Mouse (Mus musculus) liver, embryonic 16.5 days (tissue): ENCODE data around the gene Rprd1b. TPM values are rescaled to one million over a fixed set of nuclear protein-coding genes. Genes with fewer than 3 reads are reported as not detected.

Experiments used
- ATAC-seq: fragments of 200-750 bp; cut with Nextera tagmentation; 2 replicates; pipeline ENCODE4 v1.8.0; 2017; ENCODE audit warnings: low read depth, mild to moderate bottlenecking, moderate number of reproducible peaks, moderate library complexity
- H3K27ac ChIP-seq: fragments of 300-500 bp; sonication (generic); 2 replicates; pipeline ENCODE4 v1.5.1; 2014; ENCODE audit warnings: mild to moderate bottlenecking, low read length
- H3K27me3 ChIP-seq: fragments of 300-500 bp; sonication (generic); 2 replicates; pipeline ENCODE4 v1.6.1; 2014; ENCODE audit warnings: low read depth, low read length, mixed read lengths; ENCODE audit not compliant: control insufficient read depth, insufficient read depth
- H3K36me3 ChIP-seq: fragments of 300-500 bp; sonication (generic); 2 replicates; pipeline ENCODE4 v1.6.1; 2014; ENCODE audit warnings: mild to moderate bottlenecking; ENCODE audit not compliant: control insufficient read depth, insufficient read depth
- H3K4me1 ChIP-seq: fragments of 300-500 bp; sonication (generic); 2 replicates; pipeline ENCODE4 v1.6.1; 2014; ENCODE audit warnings: low read depth, low read length, mixed read lengths; ENCODE audit not compliant: control insufficient read depth
- H3K4me2 ChIP-seq: fragments of 300-500 bp; sonication (generic); 2 replicates; pipeline ENCODE4 v1.6.1; 2014; ENCODE audit warnings: low read depth, low read length, mixed read lengths
- H3K4me3 ChIP-seq: fragments of 300-500 bp; sonication (generic); 2 replicates; pipeline ENCODE4 v1.5.1; 2014; ENCODE audit warnings: low read depth, mild to moderate bottlenecking, low read length
- H3K9ac ChIP-seq: fragments of 300-500 bp; sonication (generic); 2 replicates; pipeline ENCODE4 v1.6.1; 2014; ENCODE audit warnings: low read depth, low read length
- H3K9me3 ChIP-seq: fragments of 300-500 bp; sonication (generic); replicated peaks from 2 replicates; pipeline ENCODE4 v1.6.1; 2016; ENCODE audit warnings: low read length; ENCODE audit not compliant: control insufficient read depth
- WGBS: fragments of 180-500 bp; shearing (Covaris S2); extraction: QIAGEN DNeasy Blood & Tissue Kit; methylation state at CpG from one replicate; pipeline ENCODE4 v1.1.7; 2014; ENCODE audit not compliant: insufficient replicate concordance; 5-methylcytosine and 5-hydroxymethylcytosine counted together
- polyA plus RNA-seq: library from polyadenylated mRNA; unstranded; fragments of >200 nt; fragmentation: Nextera tagmentation; extraction: Ambion mirVana; gene quantifications from 2 replicates; pipeline ENCODE4 v1.2.1, GENCODE M21; 2015

The Rprd1b gene
- polyA plus RNA-seq, 1 experiment from 2014 or later, result 25.1 TPM

GRCm38 (mm10) chr2:158128461-158129130, 100.3 kb downstream of the Rprd1b start:
- Histone ChIP-seq H3K9me3 (0 out of 2 replicates have a peak, but pooled peaks cover 2% of the 10 kb centered on the region), H3K27me3 (no peaks in the 10 kb centered on the region), H3K4me1 (peaks cover 13% of the 10 kb centered on the region), H3K27ac (no peak overlapping the region), H3K36me3 (peaks cover 92% of the 10 kb centered on the region), H3K9ac (no peak overlapping the region), H3K4me3 (no peak overlapping the region), H3K4me2 (no peak overlapping the region)
- ATAC-seq, result no peak
- WGBS, result 84% methylated on average over 8 of the region's 8 CpGs

- 86% methylated on average over 16 of the region's 16 CpGs for WGBS
- H3K4me3 ChIP-seq, result no peak overlapping the region
- no peak overlapping the region for H3K9ac ChIP-seq
- H3K36me3 ChIP-seq, result peaks cover 92% of the 10 kb centered on the region
- no peak overlapping the region for H3K4me2 ChIP-seq
- no peaks in the 10 kb centered on the region for H3K27me3 ChIP-seq
- H3K9me3 ChIP-seq, result 0 out of 2 replicates have a peak, but pooled peaks cover 2% of the 10 kb centered on the region
- H3K27ac ChIP-seq, result no peak overlapping the region
- no peak for ATAC-seq
- H3K4me1 ChIP-seq, result peaks cover 13% of the 10 kb centered on the region
These were observed 101.2 kb downstream of the Rprd1b start for GRCm38 (mm10) chr2:158129291-158130002.

GRCm38 (mm10) chr2:158130391-158130986, 102.2 kb downstream of the Rprd1b start:
- peaks cover 13% of the 10 kb centered on the region for H3K4me1 ChIP-seq
- no peak overlapping the region for H3K4me2 ChIP-seq
- peak; percentile 67 for ATAC-seq
- H3K27ac ChIP-seq, result peak overlapping the region; percentile 54
- H3K27me3 ChIP-seq, result no peaks in the 10 kb centered on the region
- H3K9ac ChIP-seq, result no peak overlapping the region; the same call in 1 of the 2 replicates
- 0 out of 2 replicates have a peak, but pooled peaks cover 2% of the 10 kb centered on the region for H3K9me3 ChIP-seq
- 71% methylated on average over 5 of the region's 5 CpGs for whole genome bisulfite sequencing
- peaks cover 94% of the 10 kb centered on the region for H3K36me3 ChIP-seq
- no peak overlapping the region for H3K4me3 ChIP-seq

GRCm38 (mm10) chr2:158131197-158131835, 103.0 kb downstream of the Rprd1b start:
- no peak overlapping the region for H3K9ac ChIP-seq
- no peak overlapping the region for H3K27ac ChIP-seq

GRCm38 (mm10) chr2:158132320-158132719, 104.0 kb downstream of the Rprd1b start:
- H3K4me2 ChIP-seq, result no peak overlapping the region
- H3K27ac ChIP-seq, result no peak overlapping the region
- no peak for ATAC-seq
- peaks cover 21% of the 10 kb centered on the region for H3K4me1 ChIP-seq
- H3K4me3 ChIP-seq, result no peak overlapping the region
- H3K9me3 ChIP-seq, result no peaks in the 10 kb centered on the region
- 89% methylated on average over 10 of the region's 10 CpGs for WGBS
- H3K36me3 ChIP-seq, result peaks cover 94% of the 10 kb centered on the region
- H3K9ac ChIP-seq, result no peak overlapping the region
- H3K27me3 ChIP-seq, result no peaks in the 10 kb centered on the region

More at GRCm38 (mm10) chr2:158131197-158131835, 103.0 kb downstream of the Rprd1b start:
- WGBS, result 88% methylated on average over 13 of the region's 13 CpGs
- H3K4me3 ChIP-seq, result no peak overlapping the region
- peaks cover 18% of the 10 kb centered on the region for H3K4me1 ChIP-seq
- peaks cover 93% of the 10 kb centered on the region for H3K36me3 ChIP-seq
- no peaks in the 10 kb centered on the region for H3K27me3 ChIP-seq
- no peak for ATAC-seq
- H3K9me3 ChIP-seq, result no peaks in the 10 kb centered on the region
- H3K4me2 ChIP-seq, result no peak overlapping the region

- H3K4me3 ChIP-seq, result no peak overlapping the region
- H3K4me1 ChIP-seq, result peaks cover 21% of the 10 kb centered on the region
- no peak for ATAC-seq
- H3K9me3 ChIP-seq, result no peaks in the 10 kb centered on the region
- H3K36me3 ChIP-seq, result peaks cover 95% of the 10 kb centered on the region
- no peaks in the 10 kb centered on the region for H3K27me3 ChIP-seq
- H3K9ac ChIP-seq, result no peak overlapping the region
- H3K4me2 ChIP-seq, result no peak overlapping the region
- 31% methylated on average over 6 of the region's 6 CpGs for WGBS
- no peak overlapping the region for H3K27ac ChIP-seq
These were observed 104.8 kb downstream of the Rprd1b start for GRCm38 (mm10) chr2:158133050-158133449.

- H3K27me3 ChIP-seq, result no peaks in the 10 kb centered on the region
- no peak overlapping the region for H3K4me2 ChIP-seq
- no peak overlapping the region; the same call in 1 of the 2 replicates for H3K9ac ChIP-seq
- H3K36me3 ChIP-seq, result peaks cover 98% of the 10 kb centered on the region
- 55% methylated on average over 7 of the region's 7 CpGs for WGBS
- peak; percentile 22; the same call in 1 of the 2 replicates for ATAC-seq
- peak overlapping the region; percentile 38 for H3K27ac ChIP-seq
- H3K4me1 ChIP-seq, result peaks cover 28% of the 10 kb centered on the region
- H3K9me3 ChIP-seq, result no peaks in the 10 kb centered on the region
- no peak overlapping the region for H3K4me3 ChIP-seq
These were observed 107.9 kb downstream of the Rprd1b start for GRCm38 (mm10) chr2:158136205-158136604.

- ATAC-seq, result no peak
- peaks cover 43% of the 10 kb centered on the region for H3K4me1 ChIP-seq
- 86% methylated on average over 12 of the region's 12 CpGs for WGBS
- H3K9ac ChIP-seq, result no peak overlapping the region
- H3K9me3 ChIP-seq, result no peaks in the 10 kb centered on the region
- H3K4me3 ChIP-seq, result no peak overlapping the region
- no peak overlapping the region for H3K27ac ChIP-seq
- no peak overlapping the region for H3K4me2 ChIP-seq
- H3K36me3 ChIP-seq, result peaks cover 89% of the 10 kb centered on the region
- H3K27me3 ChIP-seq, result no peaks in the 10 kb centered on the region
These were observed 109.5 kb downstream of the Rprd1b start for GRCm38 (mm10) chr2:158137771-158138170.
